Mouse (Mus musculus): ENCODE results near the gene Adap2. TPM values are rescaled to one million over a fixed set of nuclear protein-coding genes. Genes with fewer than 3 reads are reported as not detected.

Adap2 gene
- polyA plus RNA-seq, 1 experiment from 2014 or later: 12.1 TPM

DNA sequence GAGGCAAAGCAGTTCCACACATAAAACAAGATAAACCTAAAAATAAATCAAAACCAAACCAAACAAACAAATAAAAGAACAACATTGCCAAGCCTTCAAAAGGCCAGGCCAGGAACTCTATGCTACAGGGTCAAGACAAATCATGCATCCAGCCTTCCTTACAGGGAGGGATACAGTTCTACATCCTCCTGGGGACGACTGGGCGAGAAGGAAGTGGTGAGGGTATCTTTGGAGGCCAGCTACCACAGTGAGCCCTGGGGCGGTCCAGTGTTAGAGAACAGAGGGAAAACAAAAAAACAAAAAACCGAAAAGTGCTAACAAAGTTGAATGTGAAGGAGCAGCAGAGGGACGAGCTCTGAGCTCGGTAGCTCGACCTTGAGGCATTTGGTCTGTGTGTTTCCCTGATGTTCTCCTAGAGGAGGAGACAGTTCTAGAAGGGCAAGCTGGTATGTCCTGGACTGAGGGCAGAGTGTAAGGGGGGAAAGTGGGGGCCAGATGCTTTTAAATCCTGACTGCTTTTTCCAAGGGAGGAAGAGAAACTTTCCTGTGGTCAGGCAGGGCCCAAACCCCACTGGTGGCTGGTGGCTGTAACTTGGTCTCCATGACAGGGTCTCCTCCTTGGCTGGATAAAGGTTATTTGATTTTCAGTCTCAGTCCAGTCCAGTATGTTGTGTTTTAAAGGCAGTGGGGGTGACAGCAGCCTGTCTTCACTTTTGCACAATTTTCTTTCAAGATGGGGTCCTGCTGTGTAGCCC lies 9.6 kb downstream of the Adap2 start:
- no peaks in the 10 kb centered on the region for H3K9me3 ChIP-seq (ENCODE audit: low read length)
- H3K4me2 ChIP-seq (ENCODE audit: low read depth, low read length): no peak overlapping the region
- H3K4me3 ChIP-seq (ENCODE audit: low read depth, low read length): no peak overlapping the region
- 33% methylated on average over 7 of the region's 7 CpGs for WGBS (ENCODE audit: insufficient replicate concordance)
- H3K27ac ChIP-seq (ENCODE audit: low read depth): no peak overlapping the region
- TF ChIP-seq EP300 (IDR thresholded peaks at IDR 0.05; ENCODE audit: low read depth) (no peak), CTCF (IDR thresholded peaks at IDR 0.05; ENCODE audit: low read depth) (no peak)
- no peak for ATAC-seq
- no peaks in the 10 kb centered on the region for H3K27me3 ChIP-seq (ENCODE audit: insufficient read depth, low read length)
- peaks cover 9% of the 10 kb centered on the region for H3K4me1 ChIP-seq (ENCODE audit: insufficient read depth)
- peaks cover 13% of the 10 kb centered on the region for H3K36me3 ChIP-seq (replicated peaks; ENCODE audit: insufficient read depth, low read length)
- DNase-seq: no peak
- no peak overlapping the region for H3K9ac ChIP-seq (replicated peaks)

GRCm38 (mm10) chr11:80164224-80164623 lies 10.3 kb downstream of the Adap2 start:
- Histone ChIP-seq H3K27me3 (ENCODE audit: insufficient read depth, low read length) (no peaks in the 10 kb centered on the region), H3K9ac (replicated peaks) (no peak overlapping the region), H3K27ac (ENCODE audit: low read depth) (no peak overlapping the region), H3K36me3 (replicated peaks; ENCODE audit: insufficient read depth, low read length) (peaks cover 13% of the 10 kb centered on the region), H3K4me3 (ENCODE audit: low read depth, low read length) (no peak overlapping the region), H3K9me3 (ENCODE audit: low read length) (no peaks in the 10 kb centered on the region), H3K4me2 (ENCODE audit: low read depth, low read length) (no peak overlapping the region), H3K4me1 (ENCODE audit: insufficient read depth) (peaks cover 4% of the 10 kb centered on the region; the same call in 1 of the 2 replicates)
- ATAC-seq: no peak
- DNase-seq: no peak
- 67% methylated on average over 2 of the region's 2 CpGs for WGBS (ENCODE audit: insufficient replicate concordance)
- TF ChIP-seq EP300 (IDR thresholded peaks at IDR 0.05; ENCODE audit: low read depth) (no peak), CTCF (IDR thresholded peaks at IDR 0.05; ENCODE audit: low read depth) (no peak)

DNA sequence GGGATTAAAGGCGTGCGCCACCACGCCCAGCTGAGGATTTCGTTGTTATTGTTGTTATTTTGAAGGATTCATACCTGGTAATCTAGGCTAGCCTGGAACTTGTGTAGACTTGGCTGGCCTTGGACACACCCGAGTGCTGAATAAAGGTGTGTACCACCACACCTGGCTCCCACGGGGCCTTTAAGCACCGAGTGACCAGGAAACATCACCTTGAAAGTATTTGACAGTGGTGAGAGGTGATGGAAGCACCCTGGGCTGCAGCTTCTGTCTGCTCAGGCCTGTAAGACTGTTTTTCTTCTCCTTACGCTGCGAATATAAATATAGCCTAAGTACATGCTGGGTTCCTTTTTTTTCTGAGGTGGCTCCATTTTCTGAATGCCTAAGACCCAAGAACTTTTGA lies 14.2 kb downstream of the Adap2 start:
- WGBS (ENCODE audit: insufficient replicate concordance): 71% methylated on average over 9 of the region's 9 CpGs
- no peak for ATAC-seq
- Histone ChIP-seq H3K27ac (ENCODE audit: low read depth) (peak overlapping the region; percentile 55; the same call in 1 of the 2 replicates), H3K9ac (replicated peaks) (no peak overlapping the region), H3K4me1 (ENCODE audit: insufficient read depth) (peaks cover 16% of the 10 kb centered on the region), H3K4me3 (ENCODE audit: low read depth, low read length) (no peak overlapping the region), H3K36me3 (replicated peaks; ENCODE audit: insufficient read depth, low read length) (peaks cover 12% of the 10 kb centered on the region), H3K4me2 (ENCODE audit: low read depth, low read length) (no peak overlapping the region), H3K9me3 (ENCODE audit: low read length) (no peaks in the 10 kb centered on the region), H3K27me3 (ENCODE audit: insufficient read depth, low read length) (no peaks in the 10 kb centered on the region)
- no peak for TF ChIP-seq CTCF (IDR thresholded peaks at IDR 0.05; ENCODE audit: low read depth)
- no peak for TF ChIP-seq EP300 (IDR thresholded peaks at IDR 0.05; ENCODE audit: low read depth)
- DNase-seq: no peak

- Histone ChIP-seq H3K4me3 (ENCODE audit: low read depth, low read length) (no peak overlapping the region), H3K27me3 (ENCODE audit: insufficient read depth, low read length) (no peaks in the 10 kb centered on the region), H3K4me1 (ENCODE audit: insufficient read depth) (peaks cover 20% of the 10 kb centered on the region), H3K36me3 (replicated peaks; ENCODE audit: insufficient read depth, low read length) (peaks cover 11% of the 10 kb centered on the region), H3K27ac (ENCODE audit: low read depth) (peak overlapping the region; percentile 55; the same call in 1 of the 2 replicates), H3K4me2 (ENCODE audit: low read depth, low read length) (no peak overlapping the region), H3K9ac (replicated peaks) (no peak overlapping the region), H3K9me3 (ENCODE audit: low read length) (no peaks in the 10 kb centered on the region)
- TF ChIP-seq EP300 (IDR thresholded peaks at IDR 0.05; ENCODE audit: low read depth): no peak
- no peak for TF ChIP-seq CTCF (IDR thresholded peaks at IDR 0.05; ENCODE audit: low read depth)
- DNase-seq: no peak
- WGBS (ENCODE audit: insufficient replicate concordance): 58% methylated on average over 4 of the region's 4 CpGs
- ATAC-seq: no peak
Measured at GRCm38 (mm10) chr11:80168611-80169249, 14.8 kb downstream of the Adap2 start.

- no peak for DNase-seq
- no peaks in the 10 kb centered on the region for H3K9me3 ChIP-seq (ENCODE audit: low read length)
- 66% methylated on average over 3 of the region's 3 CpGs for WGBS (ENCODE audit: insufficient replicate concordance)
- H3K4me3 ChIP-seq (ENCODE audit: low read depth, low read length): no peak overlapping the region
- H3K27ac ChIP-seq (ENCODE audit: low read depth): no peak overlapping the region
- H3K4me1 ChIP-seq (ENCODE audit: insufficient read depth): peaks cover 21% of the 10 kb centered on the region
- no peak overlapping the region for H3K9ac ChIP-seq (replicated peaks)
- H3K4me2 ChIP-seq (ENCODE audit: low read depth, low read length): no peak overlapping the region
- H3K27me3 ChIP-seq (ENCODE audit: insufficient read depth, low read length): no peaks in the 10 kb centered on the region
- no peak for TF ChIP-seq CTCF (IDR thresholded peaks at IDR 0.05; ENCODE audit: low read depth)
- no peak for TF ChIP-seq EP300 (IDR thresholded peaks at IDR 0.05; ENCODE audit: low read depth)
- H3K36me3 ChIP-seq (replicated peaks; ENCODE audit: insufficient read depth, low read length): peaks cover 11% of the 10 kb centered on the region
- ATAC-seq: no peak
Measured at GRCm38 (mm10) chr11:80169629-80170028, 15.7 kb downstream of the Adap2 start.

DNA sequence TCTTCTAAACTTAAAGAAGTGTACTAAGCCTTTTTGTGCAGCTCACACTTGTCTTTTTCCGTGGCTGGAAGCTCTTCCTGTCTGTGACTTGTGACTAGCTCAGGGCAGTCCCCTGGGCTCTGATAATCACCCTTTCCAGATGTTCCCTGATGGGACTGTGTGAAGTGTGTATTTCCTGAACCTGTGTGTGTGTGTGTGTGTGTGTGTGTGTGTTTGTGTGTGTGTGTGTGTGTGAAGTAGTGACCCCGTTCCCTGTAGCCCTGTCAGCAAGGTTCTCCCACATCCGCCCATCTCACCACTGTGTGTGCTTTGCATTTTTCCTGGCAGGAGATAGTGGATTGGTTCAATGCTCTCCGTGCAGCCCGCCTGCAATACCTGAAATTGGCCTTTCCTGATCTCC lies 16.4 kb downstream of the Adap2 start:
- ATAC-seq (no peak), DNase-seq (no peak)
- Histone ChIP-seq H3K27ac (ENCODE audit: low read depth) (0 out of 2 replicates have a peak overlapping the region, but pooled peaks have one; percentile 30), H3K27me3 (ENCODE audit: insufficient read depth, low read length) (no peaks in the 10 kb centered on the region), H3K9me3 (ENCODE audit: low read length) (no peaks in the 10 kb centered on the region), H3K4me3 (ENCODE audit: low read depth, low read length) (no peak overlapping the region), H3K36me3 (replicated peaks; ENCODE audit: insufficient read depth, low read length) (peaks cover 10% of the 10 kb centered on the region), H3K9ac (replicated peaks) (no peak overlapping the region), H3K4me2 (ENCODE audit: low read depth, low read length) (no peak overlapping the region), H3K4me1 (ENCODE audit: insufficient read depth) (peaks cover 21% of the 10 kb centered on the region)
- no peak for TF ChIP-seq EP300 (IDR thresholded peaks at IDR 0.05; ENCODE audit: low read depth)
- TF ChIP-seq CTCF (IDR thresholded peaks at IDR 0.05; ENCODE audit: low read depth): no peak
- WGBS (ENCODE audit: insufficient replicate concordance): 52% methylated on average over 5 of the region's 5 CpGs

Data from liver, postnatal 0 days (tissue).